Mouse (Mus musculus) embryo, embryonic 11 days (tissue): Measurements from ENCODE around the gene Zfc3h1.

Source experiments
- DNase-seq: peaks from one replicate; pipeline ENCODE4 v3.0.0-alpha.2; 2015

Gene Zfc3h1

GRCm38 (mm10) chr10:115385018-115386002 is 551 bp downstream of the Zfc3h1 start:
- DNase-seq, result peak; percentile 74

DNA sequence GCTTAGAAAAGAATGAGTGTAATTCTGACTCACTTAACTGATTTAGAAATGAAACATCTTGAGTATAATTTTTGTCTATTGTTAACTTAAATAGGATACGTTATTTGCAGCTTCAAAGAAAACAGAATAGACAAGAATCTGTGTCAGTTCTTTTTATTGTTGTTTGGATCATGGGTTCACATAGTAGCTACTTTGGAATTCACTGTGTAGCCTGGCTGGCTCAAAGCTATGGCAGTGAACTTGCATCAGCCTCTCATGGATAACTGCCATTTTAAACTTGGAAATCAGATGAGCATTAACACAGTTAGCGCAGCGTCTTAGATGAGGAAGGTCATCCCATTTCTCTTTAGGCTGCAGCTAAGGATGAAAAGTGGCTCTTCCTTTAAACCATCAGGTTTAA is 3.1 kb downstream of the Zfc3h1 start:
- DNase-seq, result no peak

GRCm38 (mm10) chr10:115391076-115391475 is 6.3 kb downstream of the Zfc3h1 start:
- DNase-seq, result no peak

- DNase-seq, result no peak
These were observed 7.1 kb downstream of the Zfc3h1 start for GRCm38 (mm10) chr10:115391896-115392295.

DNA sequence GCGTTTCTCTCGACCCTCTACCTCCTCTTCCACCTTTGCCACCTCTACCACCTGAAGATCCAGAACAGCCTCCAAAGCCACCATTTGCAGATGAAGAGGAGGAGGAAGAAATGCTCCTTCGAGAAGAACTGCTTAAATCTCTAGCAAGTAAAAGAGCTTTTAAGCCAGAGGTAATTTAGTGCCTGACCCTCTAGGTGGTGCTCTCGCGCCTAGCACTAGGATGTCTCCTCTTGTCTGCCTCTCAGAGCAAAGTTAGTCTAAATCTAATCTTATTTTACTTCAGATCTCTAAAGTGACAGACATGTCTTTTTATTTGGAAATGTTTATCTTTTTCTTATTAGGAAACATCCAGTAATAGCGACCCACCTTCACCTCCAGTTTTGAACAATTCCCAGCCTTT is 21.6 kb downstream of the Zfc3h1 start:
- peak; percentile 73 for DNase-seq

GRCm38 (mm10) chr10:115413496-115413895 is 28.7 kb downstream of the Zfc3h1 start:
- no peak for DNase-seq

DNA sequence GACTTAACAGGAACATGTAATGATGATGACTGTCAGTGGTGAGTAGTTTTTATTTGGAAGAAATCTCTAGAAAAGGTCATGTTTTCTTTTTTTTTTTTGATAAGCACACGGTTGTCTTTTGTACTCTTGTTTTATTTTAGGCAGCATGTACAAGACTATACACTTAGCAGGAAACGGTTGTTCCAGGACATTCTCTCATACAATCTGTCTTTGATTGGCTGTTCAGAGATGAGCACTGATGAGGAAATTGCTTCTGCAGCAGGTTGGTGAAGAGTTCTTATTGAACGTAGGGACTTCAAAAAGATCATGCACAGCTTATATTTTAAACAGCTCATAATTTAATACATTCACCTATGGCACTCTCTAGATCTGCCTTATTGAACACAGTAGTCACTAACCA is 29.3 kb downstream of the Zfc3h1 start:
- no peak for DNase-seq

DNA sequence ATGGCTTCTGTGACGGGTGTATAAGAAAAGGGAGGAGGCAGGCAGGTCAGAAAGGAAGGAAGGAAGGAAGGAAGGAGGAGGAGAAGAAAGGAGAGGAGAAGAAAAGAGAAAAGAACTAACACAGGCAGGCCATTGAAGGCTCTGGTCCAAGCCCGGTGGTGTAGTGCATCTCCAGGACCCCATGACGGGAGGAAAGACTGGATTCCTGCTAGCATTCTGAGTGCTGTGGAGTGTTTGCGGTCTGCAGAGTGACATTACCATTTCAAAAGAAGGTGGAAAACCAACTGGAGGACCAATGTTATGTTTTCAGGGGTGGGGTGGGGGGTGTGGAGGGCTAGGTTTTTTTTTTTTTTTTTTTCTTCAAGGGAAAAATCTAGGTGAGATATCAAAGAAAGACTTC is 37.2 kb downstream of the Zfc3h1 start:
- DNase-seq, result no peak

DNA sequence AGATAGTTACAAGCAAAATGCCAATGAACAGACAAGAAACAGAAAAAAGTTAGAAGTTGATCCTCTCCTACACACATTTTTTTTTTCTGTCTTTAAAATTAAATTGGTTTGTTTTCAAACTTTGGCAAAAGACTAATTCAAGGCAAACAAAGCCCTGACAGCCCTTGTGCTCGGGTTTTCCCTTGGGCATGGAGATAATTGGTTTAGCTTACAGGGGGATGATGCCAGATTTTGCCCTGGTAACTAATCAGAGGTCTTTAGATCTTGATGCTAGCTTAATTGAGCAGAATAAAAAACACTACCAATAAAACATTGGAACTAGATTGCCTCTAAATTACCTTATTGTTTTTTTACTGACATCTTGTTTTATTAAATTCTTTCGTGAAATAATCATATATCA is 40.6 kb downstream of the Zfc3h1 start:
- DNase-seq, result no peak

DNA sequence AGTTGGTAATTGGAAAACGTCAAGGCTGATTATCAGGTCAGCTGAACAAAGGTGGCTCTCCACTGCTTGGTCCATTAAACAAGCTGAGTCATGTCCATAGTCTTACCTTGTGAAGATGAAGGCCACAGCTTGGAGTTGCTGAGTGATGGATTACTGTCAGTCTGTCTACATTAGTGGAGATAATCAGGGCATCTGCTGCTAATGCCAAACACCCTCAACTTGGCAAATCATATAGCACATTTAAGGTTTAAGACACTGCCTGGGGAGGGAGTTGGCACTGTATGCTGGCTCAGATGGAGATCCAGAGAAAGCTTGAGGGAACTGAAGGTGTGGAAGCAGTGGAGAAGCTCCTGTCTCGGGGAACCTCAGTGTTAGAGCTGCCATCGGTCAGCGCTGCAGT is 52.5 kb downstream of the Zfc3h1 start:
- no peak for DNase-seq

GRCm38 (mm10) chr10:115448614-115449013 is 63.9 kb downstream of the Zfc3h1 start:
- no peak for DNase-seq

DNA sequence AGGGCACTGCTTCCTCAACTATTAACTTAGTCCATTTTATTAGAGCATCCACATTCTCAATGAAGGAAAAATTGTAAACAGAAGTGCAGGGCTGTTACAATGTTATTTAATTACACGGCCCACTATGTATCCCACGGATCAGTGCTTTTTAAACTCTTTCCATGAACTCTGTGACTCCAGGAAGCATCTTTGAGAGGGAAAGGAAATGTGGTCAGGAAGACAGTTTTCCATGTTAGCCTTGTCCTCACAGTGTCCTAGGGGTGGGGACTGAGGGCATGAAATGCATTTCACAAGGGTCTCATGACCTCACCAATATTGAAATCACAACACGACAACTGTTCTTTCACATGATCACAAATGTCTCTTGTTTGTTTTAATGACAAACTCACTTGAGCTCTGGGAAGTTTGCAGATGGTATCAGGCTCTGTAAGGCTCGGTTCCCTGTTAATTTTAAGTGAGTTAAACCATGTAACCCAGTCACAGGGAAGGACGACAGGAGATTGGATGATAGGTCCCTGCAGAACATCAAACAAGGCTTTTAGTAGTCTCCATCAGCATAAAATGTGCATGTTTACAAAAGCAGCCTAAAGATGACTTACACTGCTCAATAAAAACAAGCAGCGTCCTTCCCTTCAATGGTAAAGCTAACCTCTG is 72.7 kb downstream of the Zfc3h1 start:
- no peak for DNase-seq

- no peak for DNase-seq
These were observed 77.9 kb downstream of the Zfc3h1 start for GRCm38 (mm10) chr10:115462646-115463045.

GRCm38 (mm10) chr10:115465072-115465471 is 80.3 kb downstream of the Zfc3h1 start:
- DNase-seq, result no peak

- DNase-seq, result no peak
These were observed 81.0 kb downstream of the Zfc3h1 start for GRCm38 (mm10) chr10:115465778-115466177.

- no peak for DNase-seq
These were observed 83.2 kb downstream of the Zfc3h1 start for GRCm38 (mm10) chr10:115467985-115468384.

DNA sequence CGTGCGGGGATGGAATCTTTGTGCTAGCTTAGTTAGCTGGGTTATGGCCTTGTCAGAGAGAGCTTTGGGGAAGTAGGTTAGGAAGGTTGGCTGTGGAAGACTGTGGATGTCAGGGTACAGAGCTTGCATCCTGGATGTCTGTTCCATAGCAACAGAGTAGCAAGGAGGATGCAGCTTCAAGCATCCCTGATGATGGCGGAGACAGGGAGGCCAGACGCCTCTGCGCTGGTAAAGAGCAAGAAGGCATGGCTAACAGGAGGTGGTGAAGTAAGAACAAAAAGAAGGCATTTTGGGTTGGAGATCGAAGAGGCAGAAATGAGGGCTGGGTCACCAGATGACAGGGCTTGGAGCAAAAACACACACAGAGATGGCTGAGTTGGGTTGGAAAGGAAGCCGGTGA is 83.9 kb downstream of the Zfc3h1 start:
- no peak for DNase-seq

GRCm38 (mm10) chr10:115469040-115469439 is 84.3 kb downstream of the Zfc3h1 start:
- no peak for DNase-seq

DNA sequence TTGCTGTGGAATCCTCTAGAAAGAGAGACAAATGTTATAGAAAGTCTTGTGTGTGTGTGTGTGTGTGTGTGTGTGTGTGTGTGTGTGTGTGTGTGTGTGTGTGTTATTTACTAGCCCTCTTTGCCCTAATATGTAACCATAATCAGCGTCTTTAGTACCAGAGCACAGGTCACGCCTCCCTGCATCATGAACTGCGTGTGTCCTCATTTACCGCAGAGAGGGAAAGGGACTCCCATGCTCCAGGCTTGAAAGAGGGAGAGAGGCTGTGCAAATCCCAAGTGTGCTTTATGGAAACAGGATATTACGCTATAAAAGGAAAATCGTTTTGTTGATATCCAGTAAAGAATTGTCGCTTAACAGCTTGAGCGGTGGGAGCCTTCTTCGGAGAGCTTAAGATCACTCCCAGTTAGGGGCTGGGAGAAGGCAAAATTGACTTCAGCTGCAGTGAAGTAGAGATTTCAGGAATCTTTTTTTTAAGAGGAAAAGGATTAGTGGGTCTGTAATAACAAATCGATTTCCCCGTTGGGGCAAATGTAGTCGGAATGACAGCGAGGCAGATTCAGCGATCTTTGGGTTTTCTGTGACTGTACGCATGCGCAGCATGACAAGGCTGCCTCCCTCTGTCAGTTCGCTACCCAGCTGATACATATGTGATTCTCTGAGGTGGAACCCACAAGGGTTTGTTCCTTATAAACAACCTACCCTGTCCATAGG is 86.0 kb downstream of the Zfc3h1 start:
- DNase-seq, result peak; percentile 54

- no peak for DNase-seq
These were observed 88.6 kb downstream of the Zfc3h1 start for GRCm38 (mm10) chr10:115473213-115473961.

DNA sequence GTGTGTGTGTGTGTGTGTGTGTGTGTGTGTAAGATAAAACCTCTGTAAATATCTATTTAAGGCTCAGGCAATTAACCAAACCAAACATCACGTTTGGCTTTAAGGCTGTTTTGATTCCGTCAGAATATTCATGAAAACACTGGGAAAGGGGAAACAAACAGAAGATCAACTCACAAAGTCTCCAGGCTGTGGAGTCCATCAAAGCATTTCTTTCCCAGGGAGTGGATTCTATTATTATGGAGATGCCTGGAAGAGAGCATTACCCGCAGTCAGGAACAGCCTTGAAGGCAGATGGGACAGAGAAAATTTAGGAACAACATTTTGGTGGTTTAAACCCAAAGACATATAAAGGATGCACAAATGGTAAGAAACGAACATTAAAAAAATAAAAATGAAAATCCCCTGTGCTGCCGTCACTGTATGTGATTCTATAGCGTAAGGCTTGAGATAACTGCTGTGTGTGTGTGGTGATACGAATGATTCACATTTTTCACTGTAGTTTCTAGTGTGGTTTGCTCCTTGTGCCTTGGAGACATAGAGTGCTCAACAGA is 90.3 kb downstream of the Zfc3h1 start:
- DNase-seq, result no peak

- DNase-seq, result no peak
These were observed 91.7 kb downstream of the Zfc3h1 start for GRCm38 (mm10) chr10:115476506-115476905.
